Mouse (Mus musculus) lung, postnatal 0 days (tissue): ENCODE results near the gene Ruvbl1. TPM values are rescaled to one million over a fixed set of nuclear protein-coding genes. Genes with fewer than 3 reads are reported as not detected.

Experiments
- ATAC-seq: fragments of 200-750 bp; cut with Nextera tagmentation; 2 replicates; pipeline ENCODE4 v1.8.0; 2017; ENCODE audit warnings: moderate library complexity
- DNase-seq: peaks from one replicate; pipeline ENCODE4 v3.0.0-alpha.2; 2016; ENCODE audit warnings: low spot score
- H3K27ac ChIP-seq: fragments of 300-500 bp; sonication (generic); 2 replicates; pipeline ENCODE4 v1.5.1; 2014; ENCODE audit warnings: antibody characterized with exemption, mild to moderate bottlenecking, low read length, mixed read lengths
- H3K27me3 ChIP-seq: fragments of 300-500 bp; sonication (generic); replicated peaks from 2 replicates; pipeline ENCODE4 v1.6.1; 2014; ENCODE audit warnings: low read length, mixed read lengths; ENCODE audit not compliant: insufficient read depth
- H3K36me3 ChIP-seq: fragments of 300-500 bp; sonication (generic); 2 replicates; pipeline ENCODE4 v1.6.1; 2014; ENCODE audit warnings: low read length, mixed read lengths; ENCODE audit not compliant: insufficient read depth
- H3K4me1 ChIP-seq: fragments of 300-500 bp; sonication (generic); 2 replicates; pipeline ENCODE4 v1.6.1; 2014; ENCODE audit warnings: antibody characterized with exemption, low read depth, low read length, mixed read lengths; ENCODE audit not compliant: insufficient read depth
- H3K4me2 ChIP-seq: fragments of 300-500 bp; sonication (generic); replicated peaks from 2 replicates; pipeline ENCODE4 v1.6.1; 2014; ENCODE audit warnings: low read depth, mild to moderate bottlenecking, low read length, moderate library complexity, mixed read lengths
- H3K4me3 ChIP-seq: fragments of 300-500 bp; sonication (generic); 2 replicates; pipeline ENCODE4 v1.5.1; 2014; ENCODE audit warnings: low read depth, low read length
- H3K9ac ChIP-seq: fragments of 300-500 bp; sonication (generic); replicated peaks from 2 replicates; pipeline ENCODE4 v1.6.1; 2014; ENCODE audit warnings: low read depth, mild to moderate bottlenecking
- H3K9me3 ChIP-seq: fragments of 300-500 bp; sonication (generic); 2 replicates; pipeline ENCODE4 v1.6.1; 2016; ENCODE audit warnings: low read length, mixed read lengths
- CTCF ChIP-seq: IDR thresholded peaks from 2 replicates; pipeline ENCODE4 v1.5.1; 2016; ENCODE audit warnings: antibody characterized with exemption, mild to moderate bottlenecking
- EP300 ChIP-seq: IDR thresholded peaks from 2 replicates; pipeline ENCODE4 v1.6.1; 2016; ENCODE audit warnings: antibody characterized with exemption, mild to moderate bottlenecking, control low read depth
- WGBS: fragments of 180-500 bp; shearing (Covaris S2); extraction: QIAGEN DNeasy Blood & Tissue Kit; methylation state at CpG from one replicate; pipeline ENCODE4 v1.1.7; 2014; 5-methylcytosine and 5-hydroxymethylcytosine counted together
- polyA plus RNA-seq: library from polyadenylated mRNA; unstranded; fragments of >200 nt; fragmentation: Nextera tagmentation; extraction: Ambion mirVana; gene quantifications from 2 replicates; pipeline ENCODE4 v1.2.1, GENCODE M21; 2015

Ruvbl1 gene
- polyA plus RNA-seq, 1 experiment from 2014 or later, result 48.5 TPM

- DNase-seq, result no peak
- TF ChIP-seq CTCF (no peak), EP300 (no peak)
- ATAC-seq, result no peak
- Histone ChIP-seq H3K9ac (no peak overlapping the region), H3K27me3 (no peaks in the 10 kb centered on the region), H3K9me3 (no peaks in the 10 kb centered on the region), H3K4me2 (no peak overlapping the region), H3K4me3 (no peak overlapping the region), H3K36me3 (no peaks in the 10 kb centered on the region), H3K4me1 (no peaks in the 10 kb centered on the region), H3K27ac (no peak overlapping the region)
- 84% methylated on average over 4 of the region's 4 CpGs for WGBS
These were observed 58.8 kb downstream of the Ruvbl1 start for GRCm38 (mm10) chr6:88524056-88524455.

DNA sequence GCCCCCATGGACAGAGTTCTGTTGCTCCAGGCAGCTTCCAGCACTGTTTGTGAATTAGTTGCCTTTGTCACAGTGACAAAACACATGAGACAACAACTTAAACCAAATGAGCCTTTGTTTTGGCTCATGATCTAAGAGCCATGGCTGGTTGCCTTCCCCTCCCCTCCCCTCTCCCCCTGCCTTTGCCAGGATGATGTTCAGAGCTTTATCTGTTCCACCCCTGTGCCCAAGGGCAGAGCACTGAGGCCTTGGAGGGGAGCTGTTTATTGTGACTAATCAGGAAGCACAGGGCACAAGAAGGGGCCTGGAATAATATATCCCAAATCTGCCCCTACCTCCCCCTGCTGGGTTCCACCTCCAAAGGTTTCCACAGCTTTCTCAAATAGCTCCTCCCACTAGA lies 65.1 kb downstream of the Ruvbl1 start:
- DNase-seq (no peak), ATAC-seq (no peak)
- no peak overlapping the region for H3K9ac ChIP-seq
- H3K9me3 ChIP-seq, result no peaks in the 10 kb centered on the region
- H3K4me2 ChIP-seq, result no peak overlapping the region
- no peaks in the 10 kb centered on the region for H3K4me1 ChIP-seq
- no peaks in the 10 kb centered on the region for H3K27me3 ChIP-seq
- TF ChIP-seq CTCF (no peak), EP300 (no peak)
- no peak overlapping the region for H3K27ac ChIP-seq
- no peak overlapping the region for H3K4me3 ChIP-seq
- H3K36me3 ChIP-seq, result no peaks in the 10 kb centered on the region

DNA sequence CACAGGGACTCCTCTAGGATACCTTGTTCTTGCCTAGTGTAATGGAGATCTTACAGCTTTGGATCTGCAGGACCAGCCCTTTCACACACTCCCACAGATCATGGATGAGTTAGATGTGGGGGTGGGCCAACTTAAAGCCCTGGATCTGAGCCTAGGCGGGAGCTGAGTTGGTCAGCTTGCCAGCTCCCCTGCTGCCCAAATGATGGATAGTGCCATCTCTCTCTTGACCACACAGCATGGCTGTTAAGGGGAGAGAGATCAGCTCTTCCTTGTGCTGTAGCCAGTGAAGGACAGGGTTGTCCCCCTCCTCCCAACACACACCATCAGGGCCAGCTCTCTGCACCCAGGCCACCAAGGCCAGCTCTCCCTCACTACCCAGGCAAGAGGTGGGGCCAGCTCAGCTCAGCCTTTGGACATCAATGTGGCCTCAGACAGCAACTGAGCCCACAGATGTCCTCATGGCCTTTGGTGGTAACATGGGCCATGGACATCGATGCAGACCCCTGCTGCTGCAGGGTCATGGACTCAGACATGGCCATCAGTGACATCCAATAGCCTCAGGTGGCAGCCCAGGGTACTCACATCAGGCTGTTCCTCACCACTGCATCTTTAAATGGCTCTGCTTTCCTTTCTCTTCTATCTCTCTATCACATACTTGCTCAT lies 75.0 kb downstream of the Ruvbl1 start:
- Histone ChIP-seq H3K9me3 (no peaks in the 10 kb centered on the region), H3K27me3 (no peaks in the 10 kb centered on the region), H3K4me3 (no peak overlapping the region), H3K4me2 (no peak overlapping the region), H3K9ac (no peak overlapping the region), H3K27ac (no peak overlapping the region), H3K36me3 (no peaks in the 10 kb centered on the region), H3K4me1 (no peaks in the 10 kb centered on the region)
- DNase-seq, result no peak
- 68% methylated on average over 2 of the region's 2 CpGs for WGBS
- ATAC-seq, result no peak
- no peak for TF ChIP-seq CTCF
- no peak for TF ChIP-seq EP300

DNA sequence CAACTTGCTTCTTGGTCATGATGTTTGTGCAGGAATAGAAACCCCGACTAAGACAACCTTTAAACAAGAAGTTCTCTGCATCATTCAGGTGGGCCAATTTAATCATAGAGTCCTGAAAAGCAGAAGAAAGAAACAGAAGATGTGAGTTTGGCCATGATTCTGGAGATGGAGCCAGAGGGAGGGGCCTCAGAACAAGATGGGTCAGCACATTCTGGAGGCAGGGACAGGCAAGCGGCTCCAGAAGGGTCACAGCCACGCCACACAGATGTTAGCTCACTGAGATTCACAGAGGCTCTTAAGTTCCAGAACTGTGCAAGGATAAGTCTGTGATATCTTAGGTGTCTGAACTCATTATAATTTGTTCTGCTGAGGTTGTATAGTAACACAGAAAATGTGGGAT lies 79.0 kb downstream of the Ruvbl1 start:
- TF ChIP-seq CTCF, result no peak
- TF ChIP-seq EP300, result no peak
- H3K9me3 ChIP-seq, result no peaks in the 10 kb centered on the region
- H3K27ac ChIP-seq, result no peak overlapping the region
- DNase-seq (no peak), ATAC-seq (no peak)
- no peak overlapping the region for H3K4me3 ChIP-seq
- H3K9ac ChIP-seq, result no peak overlapping the region
- 61% methylated on average over 3 of the region's 3 CpGs for WGBS
- no peak overlapping the region for H3K4me2 ChIP-seq
- H3K27me3 ChIP-seq, result peaks cover 8% of the 10 kb centered on the region; the same call in 1 of the 2 replicates
- H3K36me3 ChIP-seq, result no peaks in the 10 kb centered on the region
- no peaks in the 10 kb centered on the region for H3K4me1 ChIP-seq

- no peaks in the 10 kb centered on the region for H3K4me1 ChIP-seq
- H3K27me3 ChIP-seq, result peaks cover 8% of the 10 kb centered on the region; the same call in 1 of the 2 replicates
- H3K4me3 ChIP-seq, result no peak overlapping the region
- H3K27ac ChIP-seq, result no peak overlapping the region
- 31% methylated on average over 11 of the region's 11 CpGs for WGBS
- TF ChIP-seq EP300 (no peak), CTCF (no peak)
- DNase-seq, result no peak
- no peak overlapping the region for H3K9ac ChIP-seq
- H3K36me3 ChIP-seq, result no peaks in the 10 kb centered on the region
- no peak overlapping the region for H3K4me2 ChIP-seq
- ATAC-seq, result no peak
- no peaks in the 10 kb centered on the region for H3K9me3 ChIP-seq
These were observed 79.6 kb downstream of the Ruvbl1 start for GRCm38 (mm10) chr6:88544644-88545396.

DNA sequence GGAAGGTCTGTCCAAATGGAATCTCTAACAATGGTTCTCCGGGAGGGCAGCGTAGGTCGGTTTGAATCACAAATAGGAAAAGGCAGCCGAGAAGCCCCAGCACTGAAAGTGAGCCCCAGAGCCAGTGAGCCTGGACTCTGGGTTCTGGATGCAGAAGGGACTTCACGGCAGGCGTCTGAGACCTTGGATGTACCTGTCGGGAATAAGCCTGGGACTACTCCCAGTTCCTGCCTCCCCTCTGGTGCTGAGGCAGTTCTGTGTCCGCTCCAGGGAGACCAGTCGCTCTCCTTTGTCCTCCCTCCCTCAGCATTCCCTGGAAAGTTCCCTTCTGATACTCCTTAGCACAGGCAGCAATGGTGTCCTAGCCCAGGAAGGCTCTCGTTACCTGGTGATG lies 80.2 kb downstream of the Ruvbl1 start:
- TF ChIP-seq CTCF (no peak), EP300 (no peak)
- Histone ChIP-seq H3K9ac (no peak overlapping the region), H3K4me1 (no peaks in the 10 kb centered on the region), H3K27me3 (peaks cover 8% of the 10 kb centered on the region; the same call in 1 of the 2 replicates), H3K4me3 (no peak overlapping the region), H3K4me2 (no peak overlapping the region), H3K27ac (no peak overlapping the region), H3K36me3 (no peaks in the 10 kb centered on the region), H3K9me3 (no peaks in the 10 kb centered on the region)
- no peak for DNase-seq
- 34% methylated on average over 10 of the region's 10 CpGs for WGBS
- ATAC-seq, result no peak

Other genes with a start within 250 kb of the Ruvbl1 start
- gene Dnajb8, start 243.1 kb upstream of the Ruvbl1 start, polyA plus RNA-seq, result not detected in 2 replicates
- gene Eefsec, start 18.9 kb upstream of the Ruvbl1 start, polyA plus RNA-seq, result 19.5 and 21.0 TPM in 2 replicates
- 145 and 149 TPM in 2 replicates for gene Sec61a1, start 53.5 kb downstream of the Ruvbl1 start, polyA plus RNA-seq
- 0.42 and 0.97 TPM in 2 replicates for gene Kbtbd12, start 172.5 kb downstream of the Ruvbl1 start, polyA plus RNA-seq